ENCODE assay signal across 8 mouse cellular contexts in the genomic region with DNA sequence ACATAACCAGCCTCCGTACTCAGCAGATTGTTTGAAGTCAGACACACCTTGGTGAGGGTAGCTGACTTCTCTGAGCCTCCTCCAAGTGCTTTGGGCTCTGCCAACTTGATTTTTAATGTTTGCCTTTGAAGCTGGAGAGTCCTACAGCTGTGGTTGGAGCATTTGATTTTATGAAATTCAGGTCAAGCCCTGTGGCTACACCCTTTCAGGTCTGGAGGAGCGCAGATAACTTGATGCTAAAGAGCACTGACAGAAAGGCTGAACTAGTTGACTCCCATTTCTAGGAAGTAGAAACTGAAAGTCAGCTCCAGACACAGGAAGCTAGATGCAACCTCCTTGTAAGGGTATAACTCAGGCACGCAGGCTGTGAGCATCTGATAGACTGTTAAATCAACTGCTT. TPM values are rescaled to one million over a fixed set of nuclear protein-coding genes. Genes with fewer than 3 reads are reported as not detected.
DNase-seq lines count a peak whose midpoint lies in the region; ATAC-seq and TF ChIP-seq lines count a peak whose summit lies in the region.

No protein-coding gene starts in this region.

- peaks cover 27% of the 10 kb centered on the region for H3K4me1 ChIP-seq in hindbrain, embryonic 12.5 days
- H3K4me1 ChIP-seq in lung, embryonic 16.5 days (replicated peaks; ENCODE audit: control insufficient read depth, insufficient read depth, low read length), result peaks cover 32% of the 10 kb centered on the region

- H3K27me3 ChIP-seq in hindbrain, embryonic 12.5 days, result no peaks in the 10 kb centered on the region
- H3K27me3 ChIP-seq in lung, embryonic 16.5 days (ENCODE audit: control insufficient read depth, insufficient read depth, low read depth, low read length), result no peaks in the 10 kb centered on the region
- H3K27me3 ChIP-seq in splenic B cell, adult 2 months (ENCODE audit: control insufficient read depth, insufficient read depth, low read length, poor library complexity, severe bottlenecking), result no peaks in the 10 kb centered on the region

- intact Hi-C loops in gastrocnemius, adult 2 months (cut with DNase I), result no loop called here
- intact Hi-C loops in gastrocnemius, postnatal 14 days (cut with DNase I; ENCODE audit: low total_unique reads), result no loop called here
- intact Hi-C loops in left cerebral cortex, postnatal 36 days (cut with DNase I), result no loop called here

- H3K27ac ChIP-seq in gastrocnemius, adult 2 months, result peak overlapping the region; percentile 97
- H3K27ac ChIP-seq in hindbrain, embryonic 12.5 days, result no peak overlapping the region
- H3K27ac ChIP-seq in lung, embryonic 16.5 days (ENCODE audit: low read length), result peak overlapping the region; percentile 83; the same call in 1 of the 2 replicates

- WGBS in hindbrain, embryonic 12.5 days, result 87% methylated on average over 3 of the region's 3 CpGs
- WGBS in lung, embryonic 16.5 days, result 45% methylated on average over 3 of the region's 3 CpGs

- peak overlapping the region; percentile 87 for H3K4me2 ChIP-seq in hindbrain, embryonic 12.5 days (replicated peaks)
- peak overlapping the region; percentile 71 for H3K4me2 ChIP-seq in lung, embryonic 16.5 days (ENCODE audit: low read depth, low read length)

- TF ChIP-seq CTCF in gastrocnemius, adult 2 months (IDR thresholded peaks at IDR 0.05), result no peak

- H3K36me3 ChIP-seq in hindbrain, embryonic 12.5 days, result peaks cover 32% of the 10 kb centered on the region
- H3K36me3 ChIP-seq in lung, embryonic 16.5 days (ENCODE audit: control insufficient read depth, insufficient read depth, low read length), result peaks cover 8% of the 10 kb centered on the region; the same call in 1 of the 2 replicates
- H3K36me3 ChIP-seq in splenic B cell, adult 2 months (ENCODE audit: control insufficient read depth, insufficient read depth, low read length, poor library complexity, severe bottlenecking), result peaks cover 9% of the 10 kb centered on the region

- 0 out of 2 replicates have a peak overlapping the region, but pooled peaks have one; percentile 8 for H3K9ac ChIP-seq in hindbrain, embryonic 12.5 days
- no peak overlapping the region for H3K9ac ChIP-seq in lung, embryonic 16.5 days (ENCODE audit: low read length)

- peak; percentile 14 for DNase-seq in gastrocnemius, adult 2 months
- DNase-seq in gastrocnemius, postnatal 14 days, result no peak
- DNase-seq in MEL-GATA-1-ER (ENCODE audit: extremely low read depth, low read depth), result peak; percentile 76
- DNase-seq in splenic B cell, adult 2 months (ENCODE audit: low read depth, low spot score), result peak; percentile 79
- no peak for DNase-seq in left cerebral cortex, postnatal 36 days (ENCODE audit: low spot score in 2 of 2)
- DNase-seq in left cerebral cortex, adult 18-20 months (ENCODE audit: low spot score in 2 of 2), result no peak

- peak overlapping the region; percentile 90 for H3K4me3 ChIP-seq in gastrocnemius, adult 2 months
- 0 out of 2 replicates have a peak overlapping the region, but pooled peaks have one; percentile 92 for H3K4me3 ChIP-seq in hindbrain, embryonic 12.5 days
- H3K4me3 ChIP-seq in lung, embryonic 16.5 days (ENCODE audit: low read length), result peak overlapping the region; percentile 11; the same call in 1 of the 2 replicates

- no peaks in the 10 kb centered on the region for H3K9me3 ChIP-seq in hindbrain, embryonic 12.5 days (replicated peaks)
- H3K9me3 ChIP-seq in lung, embryonic 16.5 days (ENCODE audit: control insufficient read depth, low read length), result no peaks in the 10 kb centered on the region

- no peak for ATAC-seq in hindbrain, embryonic 12.5 days (ENCODE audit: low FRiP score)
- ATAC-seq in lung, embryonic 16.5 days (ENCODE audit: low read depth), result peak; percentile 63

RNA-seq across cellular contexts. Expression of gene Spata2, which starts 12.4 kb away (rescaled TPM):
- 10 to 100 TPM; 18.4 to 18.9 TPM for total RNA-seq in gastrocnemius, adult 2 months (2021)
- 10 to 100 TPM; 11.6 to 15.7 TPM for total RNA-seq in gastrocnemius, postnatal 14 days (2021)
- 20.8 and 25.3 TPM in 2 replicates for polyA plus RNA-seq in hindbrain, embryonic 12.5 days (2016; fragmentation: Nextera tagmentation; extraction: Ambion mirVana)
- 14.8 and 16.2 TPM in 2 replicates for polyA plus RNA-seq in lung, embryonic 16.5 days (2015; fragmentation: Nextera tagmentation; extraction: Ambion mirVana)
- total RNA-seq in left cerebral cortex, postnatal 36 days (2021), result 10 to 100 TPM; 73.6 to 79.8 TPM
- 10 to 100 TPM; 76.0 to 84.0 TPM for total RNA-seq in left cerebral cortex, adult 18-20 months (2021)

RNA-seq across cellular contexts. Expression of gene Rnf114, which starts 12.7 kb away (rescaled TPM):
- total RNA-seq in gastrocnemius, adult 2 months (2021), result 10 to 100 TPM; 40.0 to 40.9 TPM
- total RNA-seq in gastrocnemius, postnatal 14 days (2021), result 10 to 100 TPM; 15.3 to 15.6 TPM
- 120 TPM in 2 replicates for polyA plus RNA-seq in hindbrain, embryonic 12.5 days (2016; fragmentation: Nextera tagmentation; extraction: Ambion mirVana)
- polyA plus RNA-seq in lung, embryonic 16.5 days (2015; fragmentation: Nextera tagmentation; extraction: Ambion mirVana), result 101 and 113 TPM in 2 replicates
- 10 to 100 TPM; 55.1 to 60.7 TPM for total RNA-seq in left cerebral cortex, postnatal 36 days (2021)
- 10 to 100 TPM; 57.9 to 58.9 TPM for total RNA-seq in left cerebral cortex, adult 18-20 months (2021)

RNA-seq across cellular contexts. Expression of gene Snai1, which starts 32.9 kb away (rescaled TPM):
- total RNA-seq in gastrocnemius, adult 2 months (2021), result 1 to 10 TPM; 1.1 to 1.2 TPM
- total RNA-seq in gastrocnemius, postnatal 14 days (2021), result 1 to 10 TPM; 3.2 to 3.5 TPM
- polyA plus RNA-seq in hindbrain, embryonic 12.5 days (2016; fragmentation: Nextera tagmentation; extraction: Ambion mirVana), result 30.1 and 39.0 TPM in 2 replicates
- 120 and 130 TPM in 2 replicates for polyA plus RNA-seq in lung, embryonic 16.5 days (2015; fragmentation: Nextera tagmentation; extraction: Ambion mirVana)
- under 1 TPM; 0.52 to 0.88 TPM for total RNA-seq in left cerebral cortex, postnatal 36 days (2021)
- 1 to 10 TPM; 1.1 to 1.2 TPM for total RNA-seq in left cerebral cortex, adult 18-20 months (2021)

Comparison
In these comparisons a context has a peak if more than half of its experiments do, and no peak if none do; other contexts are left out.
1. DNase-seq: peak in gastrocnemius, adult 2 months (single experiment), MEL-GATA-1-ER (single experiment) and splenic B cell, adult 2 months (single experiment); none in gastrocnemius, postnatal 14 days (single experiment), left cerebral cortex, postnatal 36 days (0 of 2) and left cerebral cortex, adult 18-20 months (0 of 2).
2. H3K4me3 ChIP-seq: peak in every context shown above with its lines; median percentile 92 in hindbrain, embryonic 12.5 days; 90 in gastrocnemius, adult 2 months; 11 in lung, embryonic 16.5 days.